Mouse (Mus musculus) bone marrow macrophage, adult 2 months (primary cell): ENCODE results near the gene Wnt3a.

Experiments
- CTCF ChIP-seq: IDR thresholded peaks from 2 replicates; pipeline ENCODE4 v1.5.1; 2012; ENCODE audit warnings: low read depth, mild to moderate bottlenecking, low read length, moderate library complexity
- POLR2A ChIP-seq: IDR thresholded peaks from 2 replicates; pipeline ENCODE4 v1.6.1; 2012; ENCODE audit warnings: mild to moderate bottlenecking, low read depth, low read length, borderline replicate concordance

- no peak for TF ChIP-seq CTCF
- TF ChIP-seq POLR2A: no peak
These were observed 26.0 kb downstream of the Wnt3a start for GRCm38 (mm10) chr11:59264593-59264992.
